Mouse (Mus musculus) layer of hippocampus, adult 11-12 months (tissue): ENCODE measurements at regions not wholly inside any gene's neighbourhood (a gene's known extent, or its start where the extent isn't known, plus 50 kb on each side); places are given as distances from the start of the nearest gene placed in this dataset.

ENCODE experiments used
- DNase-seq: peaks from one replicate; pipeline ENCODE4 v3.0.0; 2022; ENCODE audit warnings: low spot score

GRCm38 (mm10) chr13:38751876-38752275 is 93.0 kb upstream of the Eef1e1 start:
- DNase-seq = no peak

GRCm38 (mm10) chr13:38740066-38740465 is 81.2 kb upstream of the Eef1e1 start:
- DNase-seq = no peak

- no peak for DNase-seq
Observed at GRCm38 (mm10) chr13:38736361-38737035, 77.6 kb upstream of the Eef1e1 start.

- DNase-seq = no peak
Observed at GRCm38 (mm10) chr13:38735294-38735693, 76.4 kb upstream of the Eef1e1 start.

- DNase-seq = no peak
Observed at GRCm38 (mm10) chr13:38733246-38733645, 74.4 kb upstream of the Eef1e1 start.

GRCm38 (mm10) chr13:38725452-38725851 is 66.6 kb upstream of the Eef1e1 start:
- no peak for DNase-seq

GRCm38 (mm10) chr13:38721166-38721565 is 62.3 kb upstream of the Eef1e1 start:
- no peak for DNase-seq

- no peak for DNase-seq
Observed at GRCm38 (mm10) chr13:38714838-38715237, 56.0 kb upstream of the Eef1e1 start.
